Mouse (Mus musculus) frontal cortex, adult (tissue): ENCODE measurements at regions not wholly inside any gene's neighbourhood (a gene's known extent, or its start where the extent isn't known, plus 50 kb on each side); places are given as distances from the start of the nearest gene placed in this dataset.

Source experiments
- ATAC-seq: cut with Nextera tagmentation; 2 replicates; pipeline ENCODE4 v1.9.2; 2017; ENCODE audit warnings: mild to moderate bottlenecking, moderate library complexity, mixed read lengths; ENCODE audit not compliant: low TSS enrichment

DNA sequence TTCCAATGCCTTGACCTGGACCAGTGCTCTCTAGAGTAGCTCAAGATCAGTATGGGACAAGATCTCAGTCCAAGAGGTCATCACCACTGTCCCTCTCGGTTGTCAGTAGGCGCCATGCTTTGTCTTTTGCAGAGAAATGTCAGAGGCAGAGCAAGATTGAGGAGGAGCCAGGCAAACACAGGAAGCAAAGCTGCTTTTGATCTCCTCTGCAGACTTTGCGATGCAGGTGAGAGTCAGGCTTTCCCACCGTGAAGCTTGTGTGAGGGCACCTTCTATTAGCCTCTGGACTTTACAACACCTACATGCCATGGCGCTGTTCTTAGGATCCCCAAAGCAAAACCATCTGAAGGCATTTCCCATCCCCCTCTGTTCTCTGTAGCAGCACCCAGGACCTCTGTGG is 68.0 kb upstream of the Ppm1b start:
- no peak for ATAC-seq

- ATAC-seq: peak; percentile 16; the same call in 1 of the 2 replicates
Observed at GRCm38 (mm10) chr17:84890871-84891599, 65.5 kb upstream of the Ppm1b start.

GRCm38 (mm10) chr17:84893273-84894033 is 63.1 kb upstream of the Ppm1b start:
- no peak for ATAC-seq

- ATAC-seq: no peak
Observed at GRCm38 (mm10) chr17:84895526-84895925, 61.0 kb upstream of the Ppm1b start.

DNA sequence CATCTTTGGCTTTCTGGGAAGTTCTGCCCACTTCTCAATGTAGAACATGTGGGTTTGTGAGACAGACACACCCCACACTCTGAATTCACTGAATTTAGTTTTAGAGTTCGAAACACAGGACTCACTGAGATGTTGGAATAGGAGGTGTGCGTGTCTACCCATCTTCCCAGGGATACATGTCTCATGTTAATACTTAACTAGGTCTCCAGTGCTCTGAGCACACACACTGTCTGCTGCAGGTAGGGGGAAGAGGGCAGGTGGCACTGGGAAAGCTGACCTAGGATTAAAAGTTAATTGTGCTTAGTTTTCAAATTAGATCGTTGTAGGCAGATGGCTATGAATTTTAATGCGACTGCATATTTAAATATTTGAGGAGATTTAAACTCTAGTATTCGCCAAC is 60.0 kb upstream of the Ppm1b start:
- ATAC-seq: no peak

DNA sequence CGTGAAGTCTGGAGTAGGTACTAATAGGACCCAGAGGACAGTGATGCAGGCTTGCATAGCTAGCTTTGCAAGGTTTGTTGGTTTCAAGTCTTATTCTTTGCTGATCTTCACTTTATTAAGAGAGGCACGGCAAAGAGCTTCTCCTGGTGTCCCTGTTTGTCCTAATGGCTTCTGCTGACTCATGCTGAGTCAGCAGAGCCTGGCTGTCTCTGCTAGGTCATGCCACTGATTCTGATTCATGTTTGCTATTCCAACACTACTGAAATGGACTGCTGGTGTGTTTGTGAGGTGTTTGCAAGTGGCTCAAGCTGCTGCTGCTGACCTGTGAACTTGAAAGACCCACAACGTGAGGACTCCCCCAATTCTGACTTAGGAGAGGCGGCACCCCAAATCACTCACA is 58.1 kb upstream of the Ppm1b start:
- ATAC-seq: no peak

- ATAC-seq: peak; percentile 76
Observed at GRCm38 (mm10) chr17:84903625-84904337, 52.8 kb upstream of the Ppm1b start.
